Mouse (Mus musculus): ENCODE results near the gene Isca1. TPM values are rescaled to one million over a fixed set of nuclear protein-coding genes. Genes with fewer than 3 reads are reported as not detected.
A peak's percentile ranks its signal among the peaks of the same experiment; 100 is the strongest.
"Not testable (repeated sequence)": the region's sequence is repeated elsewhere in the genome, so short reads cannot be mapped to it uniquely, and the experiment has no call there.

The Isca1 gene
- total RNA-seq, 2 experiments from 2014 or later = 19.2 to 41.7 TPM

GRCm38 (mm10) chr13:59750310-59750709 lies 19.3 kb downstream of the Isca1 start:
- ATAC-seq (ENCODE audit: poor library complexity, severe bottlenecking) = peak; percentile 75

- ATAC-seq (ENCODE audit: poor library complexity, severe bottlenecking) = no peak
Measured at GRCm38 (mm10) chr13:59746711-59747110, 22.9 kb downstream of the Isca1 start, which contains the start of gene 1700014D04Rik. Gene 1700014D04Rik (minus strand): TSS chr13:59746752.

- ATAC-seq (ENCODE audit: poor library complexity, severe bottlenecking) = no peak
Measured at GRCm38 (mm10) chr13:59746164-59746563, 23.4 kb downstream of the Isca1 start.

- no peak for ATAC-seq (ENCODE audit: poor library complexity, severe bottlenecking)
Measured at GRCm38 (mm10) chr13:59745462-59745861, 24.1 kb downstream of the Isca1 start.

- peak; percentile 78 for ATAC-seq (ENCODE audit: poor library complexity, severe bottlenecking)
Measured at GRCm38 (mm10) chr13:59741697-59742096, 27.9 kb downstream of the Isca1 start.

GRCm38 (mm10) chr13:59741096-59741495 lies 28.5 kb downstream of the Isca1 start:
- ATAC-seq (ENCODE audit: poor library complexity, severe bottlenecking) = no peak

- no peak for ATAC-seq (ENCODE audit: poor library complexity, severe bottlenecking)
Measured at GRCm38 (mm10) chr13:59739397-59739796, 30.2 kb downstream of the Isca1 start.

- ATAC-seq (ENCODE audit: poor library complexity, severe bottlenecking) = no peak
Measured at GRCm38 (mm10) chr13:59738455-59738854, 31.2 kb downstream of the Isca1 start.

GRCm38 (mm10) chr13:59735190-59735589 lies 34.4 kb downstream of the Isca1 start:
- ATAC-seq (ENCODE audit: poor library complexity, severe bottlenecking) = peak; percentile 64

- ATAC-seq (ENCODE audit: poor library complexity, severe bottlenecking) = not testable (repeated sequence)
Measured at GRCm38 (mm10) chr13:59734347-59734746, 35.3 kb downstream of the Isca1 start.

- no peak for ATAC-seq (ENCODE audit: poor library complexity, severe bottlenecking)
Measured at GRCm38 (mm10) chr13:59733936-59734335, 35.7 kb downstream of the Isca1 start.

- ATAC-seq (ENCODE audit: poor library complexity, severe bottlenecking) = no peak
Measured at GRCm38 (mm10) chr13:59731652-59732051, 38.0 kb downstream of the Isca1 start, which contains the start of gene Spata31d1d. Gene Spata31d1d (minus strand): TSS chr13:59731752.

- peak; percentile 96 for ATAC-seq (ENCODE audit: poor library complexity, severe bottlenecking)
Measured at GRCm38 (mm10) chr13:59728378-59729093, 41.1 kb downstream of the Isca1 start.

GRCm38 (mm10) chr13:59726139-59726867 lies 43.3 kb downstream of the Isca1 start:
- no peak for ATAC-seq (ENCODE audit: poor library complexity, severe bottlenecking)

- not testable (repeated sequence) for ATAC-seq (ENCODE audit: poor library complexity, severe bottlenecking)
Measured at GRCm38 (mm10) chr13:59722089-59722488, 47.5 kb downstream of the Isca1 start.

GRCm38 (mm10) chr13:59719475-59719874 lies 50.1 kb downstream of the Isca1 start:
- ATAC-seq (ENCODE audit: poor library complexity, severe bottlenecking) = no peak

- not testable (repeated sequence) for ATAC-seq (ENCODE audit: poor library complexity, severe bottlenecking)
Measured at GRCm38 (mm10) chr13:59718857-59719440, 50.7 kb downstream of the Isca1 start.

- no peak for ATAC-seq (ENCODE audit: poor library complexity, severe bottlenecking)
Measured at GRCm38 (mm10) chr13:59713710-59714109, 55.9 kb downstream of the Isca1 start.

GRCm38 (mm10) chr13:59711984-59712383 lies 57.6 kb downstream of the Isca1 start, which contains the start of gene Spata31d1b:
Gene Spata31d1b (plus strand): TSS chr13:59712284.
- not testable (repeated sequence) for ATAC-seq (ENCODE audit: poor library complexity, severe bottlenecking)

- no peak for ATAC-seq (ENCODE audit: poor library complexity, severe bottlenecking)
Measured at GRCm38 (mm10) chr13:59710230-59710629, 59.4 kb downstream of the Isca1 start, which contains the start of gene Spata31d1a. Gene Spata31d1a (minus strand): TSS chr13:59710330.
